Comparison of ENCODE assay signal across 22 mouse cellular contexts in the genomic region with DNA sequence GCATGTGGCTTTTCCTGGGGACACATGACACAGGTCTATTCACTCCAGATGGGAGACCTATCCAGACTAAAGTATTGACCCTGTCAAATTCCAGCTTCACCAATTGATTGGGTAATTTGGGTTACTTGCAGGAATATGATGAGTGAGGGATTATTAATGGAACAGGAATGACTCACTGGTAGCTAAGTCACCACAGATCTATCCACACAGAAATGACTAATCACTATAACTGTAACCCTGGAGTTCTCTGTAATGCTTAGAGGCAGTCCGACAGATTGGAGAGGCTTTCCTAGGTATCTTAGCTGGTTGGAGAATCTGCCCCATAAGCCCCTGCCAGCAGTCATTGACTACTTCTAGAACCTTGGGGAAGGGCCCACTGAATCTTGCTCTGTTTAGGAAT.
"Had no signal": no experiment of that assay in that cellular context is flagged by ENCODE, and none has a peak within 500 bp of the region (broad histone marks: within the 10 kb centered on the region; RNA-seq: fewer than 3 reads in every experiment).

No protein-coding gene starts in this region.

- H3K27ac ChIP-seq: heart, embryonic 10.5 days; hindbrain, embryonic 10.5 days; hindbrain, embryonic 12.5 days; hindbrain, embryonic 14.5 days; intestine, embryonic 15.5 days; left cerebral cortex, adult 2 months; limb, embryonic 10.5 days; limb, embryonic 12.5 days; liver, embryonic 13.5 days; liver, embryonic 15.5 days had no signal

- DNase-seq: gastrocnemius, postnatal 10 days; gastrocnemius, postnatal 25 days; heart, adult 18-20 months; heart, postnatal 10 days; heart, postnatal 4 days; kidney, adult 18-20 months; kidney, adult 8-10 months; kidney, postnatal 10 days; kidney, postnatal 25 days; kidney, postnatal 4 days; liver; liver, embryonic 13.5 days had no signal

- H3K4me3 ChIP-seq: heart, embryonic 10.5 days; heart, embryonic 12.5 days; hindbrain, embryonic 10.5 days; hindbrain, embryonic 12.5 days; intestine, embryonic 15.5 days; left cerebral cortex, adult 2 months; limb, embryonic 10.5 days; limb, embryonic 12.5 days; liver, embryonic 13.5 days; liver, embryonic 15.5 days had no signal
